Mouse (Mus musculus) heart, embryonic 16.5 days (tissue): ENCODE results near the gene Erg. TPM values are rescaled to one million over a fixed set of nuclear protein-coding genes. Genes with fewer than 3 reads are reported as not detected.

Experiments used
- ATAC-seq: fragments of 200-750 bp; cut with Nextera tagmentation; replicated peaks from 2 replicates; pipeline ENCODE4 v1.8.0; 2017; ENCODE audit warnings: moderate number of reproducible peaks; ENCODE audit not compliant: insufficient read depth, low FRiP score; ENCODE audit errors: extremely low read depth
- H3K27ac ChIP-seq: fragments of 300-500 bp; sonication (generic); 2 replicates; pipeline ENCODE4 v1.5.1; 2014; ENCODE audit warnings: mild to moderate bottlenecking, low read length, control low read depth, moderate library complexity
- H3K27me3 ChIP-seq: fragments of 300-500 bp; sonication (generic); 2 replicates; pipeline ENCODE4 v1.6.1; 2014; ENCODE audit warnings: low read length, mixed read lengths; ENCODE audit not compliant: control insufficient read depth, insufficient read depth
- H3K36me3 ChIP-seq: fragments of 300-500 bp; sonication (generic); 2 replicates; pipeline ENCODE4 v1.6.1; 2014; ENCODE audit not compliant: control insufficient read depth, insufficient read depth
- H3K4me1 ChIP-seq: fragments of 300-500 bp; sonication (generic); 2 replicates; pipeline ENCODE4 v1.6.1; 2014; ENCODE audit warnings: low read length, mixed read lengths; ENCODE audit not compliant: control insufficient read depth, insufficient read depth
- H3K4me2 ChIP-seq: fragments of 300-500 bp; sonication (generic); 2 replicates; pipeline ENCODE4 v1.6.1; 2014; ENCODE audit warnings: low read depth, mild to moderate bottlenecking, control low read depth, low read length
- H3K4me3 ChIP-seq: fragments of 300-500 bp; sonication (generic); 2 replicates; pipeline ENCODE4 v1.5.1; 2014; ENCODE audit warnings: mild to moderate bottlenecking, control low read depth, low read length
- H3K9ac ChIP-seq: fragments of 300-500 bp; sonication (generic); 2 replicates; pipeline ENCODE4 v1.6.1; 2014; ENCODE audit warnings: low read length, control low read depth
- H3K9me3 ChIP-seq: fragments of 300-500 bp; sonication (generic); replicated peaks from 2 replicates; pipeline ENCODE4 v1.6.1; 2016; ENCODE audit warnings: low read length; ENCODE audit not compliant: control insufficient read depth
- WGBS: fragments of 180-500 bp; shearing (Covaris S2); extraction: QIAGEN DNeasy Blood & Tissue Kit; methylation state at CpG from one replicate; pipeline ENCODE4 v1.1.7; 2014; 5-methylcytosine and 5-hydroxymethylcytosine counted together
- polyA plus RNA-seq: library from polyadenylated mRNA; unstranded; fragments of >200 nt; fragmentation: Nextera tagmentation; extraction: Ambion mirVana; gene quantifications from 2 replicates; pipeline ENCODE4 v1.2.1, GENCODE M21; 2015

Gene Erg
- polyA plus RNA-seq, 1 experiment from 2014 or later: 6.8 TPM

GRCm38 (mm10) chr16:95461941-95462340, 124.5 kb downstream of the Erg start:
- Histone ChIP-seq H3K9me3 (no peaks in the 10 kb centered on the region), H3K27ac (no peak overlapping the region), H3K4me2 (no peak overlapping the region), H3K36me3 (no peaks in the 10 kb centered on the region), H3K9ac (no peak overlapping the region), H3K4me1 (peaks cover 3% of the 10 kb centered on the region), H3K27me3 (no peaks in the 10 kb centered on the region), H3K4me3 (no peak overlapping the region)
- ATAC-seq: no peak
- 71% methylated on average over 7 of the region's 7 CpGs for WGBS

GRCm38 (mm10) chr16:95460336-95460735, 126.1 kb downstream of the Erg start:
- Histone ChIP-seq H3K4me1 (peaks cover 3% of the 10 kb centered on the region), H3K27ac (no peak overlapping the region; the same call in 1 of the 2 replicates), H3K36me3 (no peaks in the 10 kb centered on the region), H3K4me3 (no peak overlapping the region), H3K4me2 (no peak overlapping the region), H3K9me3 (no peaks in the 10 kb centered on the region), H3K9ac (no peak overlapping the region), H3K27me3 (no peaks in the 10 kb centered on the region)
- 70% methylated on average over 2 of the region's 2 CpGs for WGBS
- no peak for ATAC-seq

- no peaks in the 10 kb centered on the region for H3K36me3 ChIP-seq
- H3K27ac ChIP-seq: peak overlapping the region; percentile 64
- peak; percentile 66 for ATAC-seq
- peaks cover 3% of the 10 kb centered on the region for H3K4me1 ChIP-seq
- H3K9me3 ChIP-seq: no peaks in the 10 kb centered on the region
- no peak overlapping the region for H3K4me3 ChIP-seq
- WGBS: 54% methylated on average over 5 of the region's 5 CpGs
- no peak overlapping the region for H3K9ac ChIP-seq
- no peaks in the 10 kb centered on the region for H3K27me3 ChIP-seq
- 0 out of 2 replicates have a peak overlapping the region, but pooled peaks have one; percentile 10 for H3K4me2 ChIP-seq
Observed at GRCm38 (mm10) chr16:95459325-95459691, 127.1 kb downstream of the Erg start.

GRCm38 (mm10) chr16:95458590-95459324, 127.6 kb downstream of the Erg start:
- Histone ChIP-seq H3K36me3 (no peaks in the 10 kb centered on the region), H3K4me2 (no peak overlapping the region), H3K9ac (peak overlapping the region; percentile 61), H3K27ac (peak overlapping the region; percentile 76), H3K4me1 (peaks cover 3% of the 10 kb centered on the region), H3K4me3 (peak overlapping the region; percentile 33), H3K9me3 (no peaks in the 10 kb centered on the region), H3K27me3 (no peaks in the 10 kb centered on the region)
- 64% methylated on average over 17 of the region's 17 CpGs for WGBS
- no peak for ATAC-seq

GRCm38 (mm10) chr16:95457006-95457405, 129.4 kb downstream of the Erg start:
- H3K9ac ChIP-seq: peak overlapping the region; percentile 61
- no peaks in the 10 kb centered on the region for H3K27me3 ChIP-seq
- 62% methylated on average over 3 of the region's 3 CpGs for WGBS
- H3K36me3 ChIP-seq: no peaks in the 10 kb centered on the region
- H3K4me2 ChIP-seq: peak overlapping the region; percentile 44
- H3K9me3 ChIP-seq: no peaks in the 10 kb centered on the region
- H3K4me3 ChIP-seq: peak overlapping the region; percentile 33
- H3K27ac ChIP-seq: peak overlapping the region; percentile 24; the same call in 1 of the 2 replicates
- no peaks in the 10 kb centered on the region; the same call in 1 of the 2 replicates for H3K4me1 ChIP-seq
- no peak for ATAC-seq

GRCm38 (mm10) chr16:95455896-95456295, 130.5 kb downstream of the Erg start:
- no peaks in the 10 kb centered on the region for H3K36me3 ChIP-seq
- peak overlapping the region; percentile 40 for H3K27ac ChIP-seq
- H3K9me3 ChIP-seq: no peaks in the 10 kb centered on the region
- peak overlapping the region; percentile 61; the same call in 1 of the 2 replicates for H3K9ac ChIP-seq
- H3K4me2 ChIP-seq: peak overlapping the region; percentile 44
- peak overlapping the region; percentile 33 for H3K4me3 ChIP-seq
- no peak for ATAC-seq
- WGBS: 65% methylated on average over 8 of the region's 8 CpGs
- H3K27me3 ChIP-seq: no peaks in the 10 kb centered on the region
- H3K4me1 ChIP-seq: peaks cover 1% of the 10 kb centered on the region; the same call in 1 of the 2 replicates

GRCm38 (mm10) chr16:95455461-95455860, 130.9 kb downstream of the Erg start:
- Histone ChIP-seq H3K4me1 (peaks cover 2% of the 10 kb centered on the region; the same call in 1 of the 2 replicates), H3K4me2 (peak overlapping the region; percentile 44), H3K36me3 (no peaks in the 10 kb centered on the region), H3K9ac (peak overlapping the region; percentile 18; the same call in 1 of the 2 replicates), H3K4me3 (peak overlapping the region; percentile 33), H3K27me3 (no peaks in the 10 kb centered on the region), H3K9me3 (no peaks in the 10 kb centered on the region), H3K27ac (peak overlapping the region; percentile 40)
- ATAC-seq: no peak
- 78% methylated on average over 5 of the region's 5 CpGs for WGBS

DNA sequence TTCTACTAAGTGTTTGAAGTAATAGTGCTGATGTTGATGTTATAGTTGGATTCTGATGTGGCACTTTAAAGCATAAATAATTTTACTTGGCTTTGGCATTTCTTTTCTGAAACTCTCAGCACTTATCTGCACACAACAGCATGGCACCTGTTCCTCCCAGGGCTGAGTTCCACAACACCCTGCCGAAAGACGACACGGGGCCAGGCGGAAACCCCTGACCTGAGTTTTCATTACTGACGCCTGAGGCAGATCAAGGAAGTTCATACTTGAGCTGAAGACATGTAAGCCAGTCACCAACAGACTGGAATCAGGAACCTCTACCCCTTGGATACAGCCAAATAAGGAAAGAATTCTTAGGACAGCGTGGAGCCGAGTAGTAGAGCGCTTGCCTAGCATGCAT, 134.0 kb downstream of the Erg start:
- ATAC-seq: no peak
- Histone ChIP-seq H3K27me3 (no peaks in the 10 kb centered on the region), H3K9ac (no peak overlapping the region), H3K27ac (peak overlapping the region; percentile 20; the same call in 1 of the 2 replicates), H3K9me3 (no peaks in the 10 kb centered on the region), H3K4me3 (no peak overlapping the region), H3K4me2 (no peak overlapping the region; the same call in 1 of the 2 replicates), H3K4me1 (peaks cover 6% of the 10 kb centered on the region; the same call in 1 of the 2 replicates), H3K36me3 (no peaks in the 10 kb centered on the region)
- 71% methylated on average over 8 of the region's 8 CpGs for WGBS

DNA sequence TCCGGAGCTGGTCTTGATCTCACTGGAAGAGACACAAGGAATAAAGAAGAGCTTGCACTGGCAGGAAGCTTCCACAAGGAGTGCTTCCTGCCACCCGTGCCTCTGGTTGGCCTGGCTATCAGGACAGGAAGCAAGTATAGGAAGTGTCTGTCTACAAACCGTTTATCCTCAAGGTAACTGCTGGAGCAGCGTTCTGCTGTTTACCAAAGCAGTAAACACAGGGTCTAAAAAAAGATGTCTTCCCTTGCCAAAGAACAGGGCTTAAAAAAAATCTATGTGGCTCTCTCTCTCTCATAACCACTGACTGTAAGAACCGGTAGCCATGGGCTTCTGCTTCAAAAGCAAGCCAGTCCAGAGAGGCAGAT, 137.1 kb downstream of the Erg start:
- peaks cover 6% of the 10 kb centered on the region; the same call in 1 of the 2 replicates for H3K4me1 ChIP-seq
- no peak overlapping the region for H3K4me3 ChIP-seq
- H3K9me3 ChIP-seq: no peaks in the 10 kb centered on the region
- no peaks in the 10 kb centered on the region for H3K27me3 ChIP-seq
- H3K27ac ChIP-seq: peak overlapping the region; percentile 68
- WGBS: 45% methylated on average over 5 of the region's 5 CpGs
- H3K9ac ChIP-seq: no peak overlapping the region
- H3K4me2 ChIP-seq: no peak overlapping the region
- ATAC-seq: no peak
- H3K36me3 ChIP-seq: no peaks in the 10 kb centered on the region
